Mouse (Mus musculus): ENCODE measurements around the gene Btbd6. TPM values are rescaled to one million over a fixed set of nuclear protein-coding genes. Genes with fewer than 3 reads are reported as not detected.

Btbd6 gene
- polyA plus RNA-seq, 1 experiment from 2014 or later: 26.8 TPM

GRCm38 (mm10) chr12:112940238-112940637 lies 36.0 kb upstream of the Btbd6 start:
- Histone ChIP-seq H3K36me3 (ENCODE audit: control insufficient read depth, insufficient read depth, low read length) (no peaks in the 10 kb centered on the region), H3K4me2 (replicated peaks; ENCODE audit: low read depth, low read length) (no peak overlapping the region), H3K4me1 (replicated peaks; ENCODE audit: control insufficient read depth, insufficient read depth, low read length) (peaks cover 5% of the 10 kb centered on the region; the same call in 1 of the 2 replicates), H3K9me3 (ENCODE audit: control insufficient read depth, low read length) (no peaks in the 10 kb centered on the region), H3K27me3 (ENCODE audit: control insufficient read depth, insufficient read depth, low read length) (no peaks in the 10 kb centered on the region), H3K9ac (ENCODE audit: low read depth, low read length) (no peak overlapping the region), H3K4me3 (ENCODE audit: low read depth, low read length) (no peak overlapping the region), H3K27ac (ENCODE audit: low read depth, low read length) (no peak overlapping the region)
- WGBS: 90% methylated on average over 4 of the region's 4 CpGs
- ATAC-seq (ENCODE audit: low FRiP score): no peak
- DNase-seq (ENCODE audit: low spot score): no peak

- no peaks in the 10 kb centered on the region for H3K9me3 ChIP-seq (ENCODE audit: control insufficient read depth, low read length)
- no peaks in the 10 kb centered on the region for H3K27me3 ChIP-seq (ENCODE audit: control insufficient read depth, insufficient read depth, low read length)
- no peak overlapping the region for H3K4me2 ChIP-seq (replicated peaks; ENCODE audit: low read depth, low read length)
- WGBS: 90% methylated on average over 9 of the region's 9 CpGs
- H3K36me3 ChIP-seq (ENCODE audit: control insufficient read depth, insufficient read depth, low read length): no peaks in the 10 kb centered on the region
- H3K4me1 ChIP-seq (replicated peaks; ENCODE audit: control insufficient read depth, insufficient read depth, low read length): peaks cover 5% of the 10 kb centered on the region; the same call in 1 of the 2 replicates
- ATAC-seq (ENCODE audit: low FRiP score) (no peak), DNase-seq (ENCODE audit: low spot score) (no peak)
- no peak overlapping the region for H3K27ac ChIP-seq (ENCODE audit: low read depth, low read length)
- H3K9ac ChIP-seq (ENCODE audit: low read depth, low read length): no peak overlapping the region
- no peak overlapping the region for H3K4me3 ChIP-seq (ENCODE audit: low read depth, low read length)
Measured at GRCm38 (mm10) chr12:112940710-112941109, 35.6 kb upstream of the Btbd6 start.

- H3K36me3 ChIP-seq (ENCODE audit: control insufficient read depth, insufficient read depth, low read length): no peaks in the 10 kb centered on the region
- ATAC-seq (ENCODE audit: low FRiP score): no peak; the same call in 1 of the 2 replicates
- H3K9ac ChIP-seq (ENCODE audit: low read depth, low read length): no peak overlapping the region; the same call in 1 of the 2 replicates
- no peak for DNase-seq (ENCODE audit: low spot score)
- peak overlapping the region; percentile 27 for H3K4me2 ChIP-seq (replicated peaks; ENCODE audit: low read depth, low read length)
- peaks cover 5% of the 10 kb centered on the region; the same call in 1 of the 2 replicates for H3K4me1 ChIP-seq (replicated peaks; ENCODE audit: control insufficient read depth, insufficient read depth, low read length)
- WGBS: 48% methylated on average over 10 of the region's 10 CpGs
- H3K27ac ChIP-seq (ENCODE audit: low read depth, low read length): no peak overlapping the region
- peak overlapping the region; percentile 53; the same call in 1 of the 2 replicates for H3K4me3 ChIP-seq (ENCODE audit: low read depth, low read length)
- H3K9me3 ChIP-seq (ENCODE audit: control insufficient read depth, low read length): no peaks in the 10 kb centered on the region
- no peaks in the 10 kb centered on the region for H3K27me3 ChIP-seq (ENCODE audit: control insufficient read depth, insufficient read depth, low read length)
Measured at GRCm38 (mm10) chr12:112941156-112941775, 35.0 kb upstream of the Btbd6 start.

- Histone ChIP-seq H3K9ac (ENCODE audit: low read depth, low read length) (peak within 1 kb of the TSS; percentile 58), H3K36me3 (ENCODE audit: control insufficient read depth, insufficient read depth, low read length) (no peaks in the 10 kb centered on the region), H3K4me1 (replicated peaks; ENCODE audit: control insufficient read depth, insufficient read depth, low read length) (peaks cover 5% of the 10 kb centered on the region; the same call in 1 of the 2 replicates), H3K4me3 (ENCODE audit: low read depth, low read length) (peak within 1 kb of the TSS; percentile 53), H3K27me3 (ENCODE audit: control insufficient read depth, insufficient read depth, low read length) (no peaks in the 10 kb centered on the region), H3K9me3 (ENCODE audit: control insufficient read depth, low read length) (no peaks in the 10 kb centered on the region), H3K4me2 (replicated peaks; ENCODE audit: low read depth, low read length) (peak within 1 kb of the TSS; percentile 27), H3K27ac (ENCODE audit: low read depth, low read length) (no peak within 1 kb of the TSS)
- 3% methylated on average over 41 of the region's 58 CpGs for WGBS
- ATAC-seq (ENCODE audit: low FRiP score) (peak; percentile 82), DNase-seq (ENCODE audit: low spot score) (peak; percentile 82)
Measured at GRCm38 (mm10) chr12:112941776-112942713, 34.2 kb upstream of the Btbd6 start, which contains the start of gene Nudt14. Nudt14 (minus strand) TSS chr12:112942124.

- no peak overlapping the region for H3K4me2 ChIP-seq (replicated peaks; ENCODE audit: low read depth, low read length)
- no peaks in the 10 kb centered on the region for H3K36me3 ChIP-seq (ENCODE audit: control insufficient read depth, insufficient read depth, low read length)
- H3K4me3 ChIP-seq (ENCODE audit: low read depth, low read length): no peak overlapping the region
- H3K9ac ChIP-seq (ENCODE audit: low read depth, low read length): no peak overlapping the region
- H3K9me3 ChIP-seq (ENCODE audit: control insufficient read depth, low read length): no peaks in the 10 kb centered on the region
- 92% methylated on average over 2 of the region's 2 CpGs for WGBS
- H3K27ac ChIP-seq (ENCODE audit: low read depth, low read length): no peak overlapping the region
- no peaks in the 10 kb centered on the region for H3K27me3 ChIP-seq (ENCODE audit: control insufficient read depth, insufficient read depth, low read length)
- DNase-seq (ENCODE audit: low spot score) (no peak), ATAC-seq (ENCODE audit: low FRiP score) (no peak)
- H3K4me1 ChIP-seq (replicated peaks; ENCODE audit: control insufficient read depth, insufficient read depth, low read length): peaks cover 4% of the 10 kb centered on the region; the same call in 1 of the 2 replicates
Measured at GRCm38 (mm10) chr12:112943669-112944068, 32.6 kb upstream of the Btbd6 start.

GRCm38 (mm10) chr12:112947307-112947706 lies 29.0 kb upstream of the Btbd6 start:
- no peak for DNase-seq (ENCODE audit: low spot score)
- no peak overlapping the region for H3K9ac ChIP-seq (ENCODE audit: low read depth, low read length)
- H3K9me3 ChIP-seq (ENCODE audit: control insufficient read depth, low read length): no peaks in the 10 kb centered on the region
- H3K4me3 ChIP-seq (ENCODE audit: low read depth, low read length): no peak overlapping the region
- 23% methylated on average over 4 of the region's 4 CpGs for WGBS
- H3K27ac ChIP-seq (ENCODE audit: low read depth, low read length): no peak overlapping the region; the same call in 1 of the 2 replicates
- H3K36me3 ChIP-seq (ENCODE audit: control insufficient read depth, insufficient read depth, low read length): no peaks in the 10 kb centered on the region
- H3K27me3 ChIP-seq (ENCODE audit: control insufficient read depth, insufficient read depth, low read length): no peaks in the 10 kb centered on the region
- 0 out of 2 replicates have a peak, but pooled peaks cover 2% of the 10 kb centered on the region for H3K4me1 ChIP-seq (replicated peaks; ENCODE audit: control insufficient read depth, insufficient read depth, low read length)
- no peak overlapping the region for H3K4me2 ChIP-seq (replicated peaks; ENCODE audit: low read depth, low read length)
- no peak for ATAC-seq (ENCODE audit: low FRiP score)

GRCm38 (mm10) chr12:112950040-112950760 lies 26.1 kb upstream of the Btbd6 start:
- no peaks in the 10 kb centered on the region for H3K27me3 ChIP-seq (ENCODE audit: control insufficient read depth, insufficient read depth, low read length)
- peak overlapping the region; percentile 54 for H3K4me3 ChIP-seq (ENCODE audit: low read depth, low read length)
- peak overlapping the region; percentile 68 for H3K4me2 ChIP-seq (replicated peaks; ENCODE audit: low read depth, low read length)
- H3K27ac ChIP-seq (ENCODE audit: low read depth, low read length): peak overlapping the region; percentile 91
- under 1% methylated on average over 52 of the region's 58 CpGs for WGBS
- H3K4me1 ChIP-seq (replicated peaks; ENCODE audit: control insufficient read depth, insufficient read depth, low read length): 0 out of 2 replicates have a peak, but pooled peaks cover 2% of the 10 kb centered on the region
- H3K9ac ChIP-seq (ENCODE audit: low read depth, low read length): peak overlapping the region; percentile 89
- DNase-seq (ENCODE audit: low spot score) (peak; percentile 95), ATAC-seq (ENCODE audit: low FRiP score) (peak; percentile 86)
- H3K9me3 ChIP-seq (ENCODE audit: control insufficient read depth, low read length): no peaks in the 10 kb centered on the region
- H3K36me3 ChIP-seq (ENCODE audit: control insufficient read depth, insufficient read depth, low read length): no peaks in the 10 kb centered on the region

GRCm38 (mm10) chr12:112950761-112951129 lies 25.5 kb upstream of the Btbd6 start:
- peak overlapping the region; percentile 68 for H3K4me2 ChIP-seq (replicated peaks; ENCODE audit: low read depth, low read length)
- peak overlapping the region; percentile 89 for H3K9ac ChIP-seq (ENCODE audit: low read depth, low read length)
- DNase-seq (ENCODE audit: low spot score) (no peak), ATAC-seq (ENCODE audit: low FRiP score) (peak; percentile 53)
- H3K27me3 ChIP-seq (ENCODE audit: control insufficient read depth, insufficient read depth, low read length): no peaks in the 10 kb centered on the region
- H3K4me1 ChIP-seq (replicated peaks; ENCODE audit: control insufficient read depth, insufficient read depth, low read length): 0 out of 2 replicates have a peak, but pooled peaks cover 2% of the 10 kb centered on the region
- H3K9me3 ChIP-seq (ENCODE audit: control insufficient read depth, low read length): no peaks in the 10 kb centered on the region
- WGBS: 13% methylated on average over 6 of the region's 6 CpGs
- H3K27ac ChIP-seq (ENCODE audit: low read depth, low read length): peak overlapping the region; percentile 91
- no peaks in the 10 kb centered on the region for H3K36me3 ChIP-seq (ENCODE audit: control insufficient read depth, insufficient read depth, low read length)
- H3K4me3 ChIP-seq (ENCODE audit: low read depth, low read length): peak overlapping the region; percentile 54

Data from hindbrain, embryonic 11.5 days (tissue).